Mouse (Mus musculus) kidney, adult 2 months (tissue): ENCODE results near the gene Rab6a.

Experiments
- CTCF ChIP-seq: fragments of 200-500 bp; conservative IDR thresholded peaks from 2 replicates; pipeline ENCODE4 v1.5.1; 2011; ENCODE audit warnings: low read depth, mild to moderate bottlenecking, control low read depth, low read length, moderate library complexity, mixed read lengths; ENCODE audit not compliant: insufficient read depth, insufficient read length
- POLR2A ChIP-seq: fragments of 200-500 bp; IDR thresholded peaks from one replicate; pipeline ENCODE4 v1.6.1; 2011; ENCODE audit warnings: low read depth, low read length, control low read depth

- TF ChIP-seq POLR2A (no peak), CTCF (no peak)
Measured at GRCm38 (mm10) chr7:100589816-100590215, 17.4 kb upstream of the Rab6a start.
